Mouse (Mus musculus): ENCODE data around the gene Gnb1l. TPM values are rescaled to one million over a fixed set of nuclear protein-coding genes. Genes with fewer than 3 reads are reported as not detected.

The Gnb1l gene
- total RNA-seq, 4 experiments from 2014 or later: 5.7 to 8.9 (median 6.5) TPM

- no peak for DNase-seq (ENCODE audit: low spot score in 2 of 2)
These were observed 87.8 kb downstream of the Gnb1l start for GRCm38 (mm10) chr16:18586076-18586905.

- no peak for DNase-seq (ENCODE audit: low spot score in 2 of 2)
These were observed 88.5 kb downstream of the Gnb1l start for GRCm38 (mm10) chr16:18586906-18587546.

GRCm38 (mm10) chr16:18587847-18588737 lies 89.6 kb downstream of the Gnb1l start:
- DNase-seq (ENCODE audit: low spot score in 2 of 2): no peak

GRCm38 (mm10) chr16:18588738-18589055 lies 90.2 kb downstream of the Gnb1l start:
- DNase-seq (ENCODE audit: low spot score in 2 of 2): no peak

GRCm38 (mm10) chr16:18589080-18589621 lies 90.6 kb downstream of the Gnb1l start:
- DNase-seq (ENCODE audit: low spot score in 2 of 2): no peak

GRCm38 (mm10) chr16:18589804-18590790 lies 91.6 kb downstream of the Gnb1l start, which contains the start of gene Tbx1:
Gene Tbx1 (minus strand): TSS chr16:18590671.
- DNase-seq (ENCODE audit: low spot score in 2 of 2): no peak

GRCm38 (mm10) chr16:18591047-18592018 lies 92.8 kb downstream of the Gnb1l start:
- DNase-seq (ENCODE audit: low spot score in 2 of 2): no peak

- no peak for DNase-seq (ENCODE audit: low spot score in 2 of 2)
These were observed 95.4 kb downstream of the Gnb1l start for GRCm38 (mm10) chr16:18593930-18594329.

GRCm38 (mm10) chr16:18596255-18596654 lies 97.7 kb downstream of the Gnb1l start:
- no peak for DNase-seq (ENCODE audit: low spot score in 2 of 2)

GRCm38 (mm10) chr16:18598006-18598405 lies 99.5 kb downstream of the Gnb1l start:
- no peak for DNase-seq (ENCODE audit: low spot score in 2 of 2)

- no peak for DNase-seq (ENCODE audit: low spot score in 2 of 2)
These were observed 102.9 kb downstream of the Gnb1l start for GRCm38 (mm10) chr16:18601447-18601846.

GRCm38 (mm10) chr16:18604267-18604701 lies 105.8 kb downstream of the Gnb1l start:
- no peak for DNase-seq (ENCODE audit: low spot score in 2 of 2)

- DNase-seq (ENCODE audit: low spot score in 2 of 2): no peak
These were observed 107.2 kb downstream of the Gnb1l start for GRCm38 (mm10) chr16:18605705-18606104.

GRCm38 (mm10) chr16:18608226-18608625 lies 109.7 kb downstream of the Gnb1l start:
- DNase-seq (ENCODE audit: low spot score in 2 of 2): no peak

GRCm38 (mm10) chr16:18609099-18609498 lies 110.6 kb downstream of the Gnb1l start:
- DNase-seq (ENCODE audit: low spot score in 2 of 2): no peak

- DNase-seq (ENCODE audit: low spot score in 2 of 2): no peak
These were observed 113.2 kb downstream of the Gnb1l start for GRCm38 (mm10) chr16:18611752-18612151.

- no peak for DNase-seq (ENCODE audit: low spot score in 2 of 2)
These were observed 114.8 kb downstream of the Gnb1l start for GRCm38 (mm10) chr16:18613301-18613700.

Data from layer of hippocampus, adult 8-10 months (tissue).